Mouse (Mus musculus) limb, embryonic 14.5 days (tissue): ENCODE data around the gene Nudt1. TPM values are rescaled to one million over a fixed set of nuclear protein-coding genes. Genes with fewer than 3 reads are reported as not detected.
A peak's percentile ranks its signal among the peaks of the same experiment; 100 is the strongest.

Experiments
- ATAC-seq: fragments of 200-750 bp; cut with Nextera tagmentation; 2 replicates; pipeline ENCODE4 v1.8.0; 2017; ENCODE audit warnings: low read depth, moderate number of reproducible peaks, moderate TSS enrichment; ENCODE audit not compliant: low FRiP score
- DNase-seq: peaks from one replicate; pipeline ENCODE4 v3.0.0-alpha.2; 2015; ENCODE audit warnings: low spot score
- H3K27ac ChIP-seq: fragments of 300-500 bp; sonication (generic); replicated peaks from 2 replicates; pipeline ENCODE4 v1.5.1; 2014; ENCODE audit warnings: low read depth, mild to moderate bottlenecking, low read length, moderate library complexity, mixed read lengths
- H3K27me3 ChIP-seq: fragments of 300-500 bp; sonication (generic); 2 replicates; pipeline ENCODE4 v1.6.1; 2014; ENCODE audit warnings: low read length, mixed read lengths; ENCODE audit not compliant: control insufficient read depth, insufficient read depth
- H3K36me3 ChIP-seq: fragments of 300-500 bp; sonication (generic); 2 replicates; pipeline ENCODE4 v1.6.1; 2014; ENCODE audit warnings: mild to moderate bottlenecking, low read length, moderate library complexity, mixed read lengths; ENCODE audit not compliant: control insufficient read depth, insufficient read depth
- H3K4me1 ChIP-seq: fragments of 300-500 bp; sonication (generic); 2 replicates; pipeline ENCODE4 v1.6.1; 2014; ENCODE audit warnings: antibody characterized with exemption, low read length, mixed read lengths; ENCODE audit not compliant: control insufficient read depth, insufficient read depth
- H3K4me2 ChIP-seq: fragments of 300-500 bp; sonication (generic); replicated peaks from 2 replicates; pipeline ENCODE4 v1.6.1; 2014; ENCODE audit warnings: low read depth, mild to moderate bottlenecking, low read length, moderate library complexity; ENCODE audit not compliant: severe bottlenecking
- H3K4me3 ChIP-seq: fragments of 300-500 bp; sonication (generic); replicated peaks from 2 replicates; pipeline ENCODE4 v1.5.1; 2014; ENCODE audit warnings: low read length
- H3K9ac ChIP-seq: fragments of 300-500 bp; sonication (generic); 2 replicates; pipeline ENCODE4 v1.6.1; 2014; ENCODE audit warnings: mild to moderate bottlenecking, low read depth, low read length, moderate library complexity; ENCODE audit not compliant: severe bottlenecking
- H3K9me3 ChIP-seq: fragments of 300-500 bp; sonication (generic); 2 replicates; pipeline ENCODE4 v1.6.1; 2016; ENCODE audit warnings: low read length; ENCODE audit not compliant: control insufficient read depth
- POLR2A ChIP-seq: fragments of 200-500 bp; IDR thresholded peaks from 2 replicates; pipeline ENCODE4 v1.8.0; 2012; ENCODE audit warnings: inconsistent platforms, mild to moderate bottlenecking, moderate library complexity, borderline replicate concordance; ENCODE audit not compliant: insufficient read depth, insufficient read length; ENCODE audit errors: extremely low read depth
- WGBS: fragments of 180-500 bp; shearing (Covaris S2); extraction: QIAGEN DNeasy Blood & Tissue Kit; methylation state at CpG from one replicate; pipeline ENCODE4 v1.1.7; 2014; 5-methylcytosine and 5-hydroxymethylcytosine counted together
- polyA plus RNA-seq, 2 experiments: library from polyadenylated mRNA; depleted of rRNA in 1 of 2; stranded (reverse) in 1 of 2; unstranded in 1 of 2; fragments of >200 nt; fragmentation: Nextera tagmentation in 1 of 2; extraction: Ambion mirVana in 1 of 2; gene quantifications; 2 replicates each; pipeline versions ENCODE4 v1.2.1 to v1.2.3; 2012 to 2014

Nudt1 gene
- polyA plus RNA-seq, 2 experiments = 31.0 to 35.3 TPM

GRCm38 (mm10) chr5:140306016-140306415 lies 15.4 kb upstream of the Nudt1 start:
- no peaks in the 10 kb centered on the region for H3K27me3 ChIP-seq
- H3K4me3 ChIP-seq = no peak overlapping the region
- ATAC-seq = no peak
- no peak overlapping the region for H3K4me2 ChIP-seq
- H3K27ac ChIP-seq = no peak overlapping the region
- H3K36me3 ChIP-seq = peaks cover 81% of the 10 kb centered on the region
- no peaks in the 10 kb centered on the region for H3K4me1 ChIP-seq
- WGBS = 85% methylated on average over 8 of the region's 8 CpGs
- no peak for TF ChIP-seq POLR2A
- no peak for DNase-seq
- no peaks in the 10 kb centered on the region for H3K9me3 ChIP-seq
- no peak overlapping the region for H3K9ac ChIP-seq

- WGBS = 95% methylated on average over 14 of the region's 14 CpGs
- no peak for TF ChIP-seq POLR2A
- Histone ChIP-seq H3K9ac (no peak overlapping the region), H3K4me1 (no peaks in the 10 kb centered on the region), H3K9me3 (no peaks in the 10 kb centered on the region), H3K36me3 (peaks cover 79% of the 10 kb centered on the region), H3K4me2 (no peak overlapping the region), H3K4me3 (no peak overlapping the region), H3K27ac (no peak overlapping the region), H3K27me3 (no peaks in the 10 kb centered on the region)
- DNase-seq = no peak
- no peak for ATAC-seq
These were observed 13.9 kb upstream of the Nudt1 start for GRCm38 (mm10) chr5:140307602-140308001.

DNA sequence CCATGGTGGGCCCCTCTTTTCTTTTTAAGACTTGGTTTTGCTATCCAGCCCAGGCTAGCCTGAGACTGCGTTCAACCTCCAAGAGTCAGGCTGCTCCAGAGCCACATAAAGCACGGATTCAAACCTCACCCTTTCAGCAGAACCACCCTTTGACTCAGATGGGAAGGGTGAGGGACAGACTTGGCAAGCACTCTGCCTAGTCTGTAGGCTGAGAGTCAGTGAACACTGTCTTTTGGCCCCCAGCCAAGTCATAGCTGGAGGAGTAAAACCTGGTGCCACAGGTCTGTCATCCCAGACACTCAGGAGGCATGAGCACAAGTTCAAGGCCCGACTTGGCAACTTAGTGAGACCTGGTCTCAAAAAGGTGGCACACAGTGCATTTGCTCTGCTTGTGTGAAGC lies 4.7 kb upstream of the Nudt1 start:
- 89% methylated on average over 3 of the region's 3 CpGs for WGBS

DNA sequence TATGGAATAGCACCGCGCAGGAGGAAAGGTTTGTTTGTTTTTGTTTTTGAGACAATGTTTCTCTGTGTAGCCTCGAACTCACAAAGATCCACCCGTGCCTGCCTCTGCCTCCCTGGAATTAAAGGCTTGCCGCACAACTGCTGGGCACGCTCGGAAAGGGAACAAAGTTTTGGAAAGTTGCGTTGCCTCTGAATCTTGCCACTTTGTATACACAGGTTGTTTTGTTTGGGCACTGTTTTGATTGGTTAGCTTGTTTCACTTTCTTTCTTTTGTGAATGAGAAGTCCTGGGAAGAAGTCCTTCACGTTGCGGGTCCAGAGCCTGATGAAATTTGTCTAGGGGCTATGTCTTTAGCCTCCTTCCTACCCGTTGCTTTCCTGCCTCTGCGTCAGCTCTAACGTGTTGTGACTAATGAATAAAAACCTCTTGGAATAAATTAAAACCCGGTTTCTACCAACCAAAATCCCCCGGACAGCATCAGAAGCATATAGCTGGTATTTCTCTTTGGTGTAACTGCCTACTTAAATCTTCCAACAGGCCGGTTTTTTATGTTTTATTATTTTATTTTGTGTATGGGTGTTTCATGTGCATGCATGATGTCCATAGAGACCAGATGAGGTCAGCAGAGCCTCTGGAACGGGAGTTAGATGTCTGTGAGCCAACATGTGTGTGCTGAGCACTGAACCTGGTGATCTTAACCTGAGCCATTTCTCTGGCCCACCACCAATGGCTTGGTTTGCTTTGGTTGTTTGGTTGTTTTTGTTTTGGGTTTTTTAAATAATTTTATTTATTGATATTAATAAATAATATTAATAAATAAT lies 510 bp downstream of the Nudt1 start:
- H3K9ac ChIP-seq = peak overlapping the region; percentile 98
- peak overlapping the region; percentile 94 for H3K4me3 ChIP-seq
- H3K27ac ChIP-seq = peak overlapping the region; percentile 74
- DNase-seq (peak; percentile 23), ATAC-seq (0 out of 2 replicates have a peak, but pooled peaks have one; percentile 2)
- H3K4me1 ChIP-seq = no peaks in the 10 kb centered on the region
- H3K36me3 ChIP-seq = peaks cover 8% of the 10 kb centered on the region
- no peaks in the 10 kb centered on the region for H3K27me3 ChIP-seq
- under 1% methylated on average over 17 of the region's 17 CpGs for WGBS
- TF ChIP-seq POLR2A = no peak
- H3K4me2 ChIP-seq = peak overlapping the region; percentile 69
- H3K9me3 ChIP-seq = no peaks in the 10 kb centered on the region

More for the DNA sequence above, 4.7 kb upstream of the Nudt1 start:
- TF ChIP-seq POLR2A = no peak
- H3K9me3 ChIP-seq = no peaks in the 10 kb centered on the region
- H3K36me3 ChIP-seq = peaks cover 33% of the 10 kb centered on the region
- no peak overlapping the region for H3K4me2 ChIP-seq
- no peak overlapping the region for H3K27ac ChIP-seq
- no peak overlapping the region for H3K4me3 ChIP-seq
- DNase-seq (no peak), ATAC-seq (no peak)
- H3K4me1 ChIP-seq = no peaks in the 10 kb centered on the region
- H3K9ac ChIP-seq = no peak overlapping the region
- H3K27me3 ChIP-seq = no peaks in the 10 kb centered on the region

DNA sequence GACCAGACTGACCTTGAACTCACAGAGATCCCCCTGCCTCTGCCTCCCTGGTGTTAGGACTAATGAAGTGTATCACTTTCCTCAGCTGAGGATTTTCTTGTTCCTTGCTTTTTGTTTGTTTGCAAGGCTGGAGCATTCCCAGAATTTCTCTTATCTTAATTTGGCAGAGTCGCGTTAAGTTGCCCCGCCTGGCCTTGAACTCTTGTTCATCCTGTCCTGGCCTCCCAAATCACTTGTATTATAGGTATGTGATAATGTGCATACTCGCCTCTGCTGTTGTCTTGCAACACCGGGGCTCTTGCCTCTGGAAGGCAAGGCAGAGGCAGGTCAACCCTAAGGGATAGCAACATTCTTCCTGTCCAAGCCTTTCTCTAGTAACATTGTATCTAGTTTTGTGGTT lies 2.6 kb downstream of the Nudt1 start:
- H3K4me3 ChIP-seq = no peak overlapping the region
- H3K9ac ChIP-seq = no peak overlapping the region
- no peak for DNase-seq
- WGBS = 90% methylated on average over 5 of the region's 5 CpGs
- no peak overlapping the region for H3K27ac ChIP-seq
- no peaks in the 10 kb centered on the region for H3K27me3 ChIP-seq
- no peak overlapping the region for H3K4me2 ChIP-seq
- TF ChIP-seq POLR2A = no peak
- ATAC-seq = no peak
- H3K4me1 ChIP-seq = no peaks in the 10 kb centered on the region
- H3K36me3 ChIP-seq = peaks cover 27% of the 10 kb centered on the region
- no peaks in the 10 kb centered on the region for H3K9me3 ChIP-seq
